Mouse (Mus musculus) CH12.LX (cell line): ENCODE measurements at regions not wholly inside any gene's neighbourhood (a gene's known extent, or its start where the extent isn't known, plus 50 kb on each side); places are given as distances from the start of the nearest gene placed in this dataset.

Experiments
- CTCF ChIP-seq, 2 experiments: IDR thresholded peaks in 1 of 2; conservative IDR thresholded peaks in 1 of 2; 2 replicates each; pipeline ENCODE4 v1.5.1; 2011 to 2012; ENCODE audit warnings: low read depth in 2 of 2, low read length in 2 of 2, improper control_type of control experiment in 1 of 2, inconsistent platforms in 1 of 2, mild to moderate bottlenecking in 1 of 2, moderate library complexity in 1 of 2
- E2F4 ChIP-seq: IDR thresholded peaks from 2 replicates; pipeline ENCODE4 v1.6.1; 2011; ENCODE audit warnings: low read depth, low read length, improper control_type of control experiment; ENCODE audit not compliant: insufficient replicate concordance
- EP300 ChIP-seq: IDR thresholded peaks from 2 replicates; pipeline ENCODE4 v1.6.1; 2011; ENCODE audit warnings: low read length, improper control_type of control experiment
- GABPA ChIP-seq: IDR thresholded peaks from 2 replicates; pipeline ENCODE4 v1.6.1; 2012; ENCODE audit warnings: low read depth, low read length, improper control_type of control experiment, inconsistent platforms; ENCODE audit not compliant: insufficient replicate concordance
- IRF4 ChIP-seq: IDR thresholded peaks from 2 replicates; pipeline ENCODE4 v1.6.1; 2014; ENCODE audit warnings: low read depth, mild to moderate bottlenecking, inconsistent platforms, low read length, improper control_type of control experiment
- MAX ChIP-seq: IDR thresholded peaks from 2 replicates; pipeline ENCODE4 v1.6.1; 2011; ENCODE audit warnings: low read length, improper control_type of control experiment
- NRF1 ChIP-seq: IDR thresholded peaks from 2 replicates; pipeline ENCODE4 v1.6.1; 2014; ENCODE audit warnings: low read depth, mild to moderate bottlenecking, inconsistent platforms, low read length, improper control_type of control experiment, moderate library complexity
- POLR2A ChIP-seq: IDR thresholded peaks from 2 replicates; pipeline ENCODE4 v1.6.1; 2011; ENCODE audit warnings: low read depth, mild to moderate bottlenecking, improper control_type of control experiment, low read length
- SMC3 ChIP-seq: IDR thresholded peaks from 2 replicates; pipeline ENCODE4 v1.6.1; 2011; ENCODE audit warnings: low read depth, low read length, improper control_type of control experiment
- USF1 ChIP-seq: IDR thresholded peaks from 2 replicates; pipeline ENCODE4 v1.6.1; 2014; ENCODE audit warnings: low read depth, mild to moderate bottlenecking, inconsistent platforms, low read length, improper control_type of control experiment
- ZC3H11A ChIP-seq: IDR thresholded peaks from 2 replicates; pipeline ENCODE4 v1.6.1; 2012; ENCODE audit warnings: low read depth, mild to moderate bottlenecking, inconsistent platforms, low read length, improper control_type of control experiment
- ZNF384 ChIP-seq: IDR thresholded peaks from 2 replicates; pipeline ENCODE4 v1.6.1; 2012; ENCODE audit warnings: low read depth, low read length, improper control_type of control experiment, inconsistent platforms

DNA sequence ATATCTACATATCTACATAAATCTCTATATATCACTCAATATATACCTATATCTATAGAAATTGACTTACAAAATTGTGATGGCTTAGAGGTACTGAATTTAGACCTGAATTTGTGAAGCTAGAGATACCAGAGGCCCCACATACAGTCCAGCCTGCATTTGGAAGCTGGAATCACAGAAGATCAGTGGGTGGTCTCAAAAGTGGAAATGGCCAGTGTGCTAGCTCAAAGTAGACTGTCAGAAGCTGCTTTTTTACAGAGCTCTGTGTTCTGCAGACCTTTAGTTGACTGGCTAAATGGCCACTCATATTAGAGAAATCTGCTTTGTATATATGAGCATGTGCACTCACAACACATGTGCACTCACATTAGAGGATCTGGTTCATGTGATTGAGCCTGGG lies 376.9 kb upstream of the Plxna2 start:
- no peak for TF ChIP-seq POLR2A
- TF ChIP-seq CTCF (conservative IDR thresholded peaks at IDR 0.05 in 1 of 2, IDR thresholded peaks at IDR 0.05 in 1 of 2; ENCODE audit: low read depth in 2 of 2, low read length in 2 of 2) = no peak
- TF ChIP-seq IRF4 = no peak
- no peak for TF ChIP-seq SMC3
- no peak for TF ChIP-seq E2F4
- no peak for TF ChIP-seq GABPA
- no peak for TF ChIP-seq MAX
- TF ChIP-seq USF1 = no peak
- no peak for TF ChIP-seq ZC3H11A
- no peak for TF ChIP-seq ZNF384
- TF ChIP-seq EP300 = no peak
- no peak for TF ChIP-seq NRF1
